Mouse (Mus musculus) lung, postnatal 0 days (tissue): Measurements from ENCODE around the gene Flnc.
A peak's percentile ranks its signal among the peaks of the same experiment; 100 is the strongest.

Source experiments
- CTCF ChIP-seq: IDR thresholded peaks from 2 replicates; pipeline ENCODE4 v1.5.1; 2016; ENCODE audit warnings: antibody characterized with exemption, mild to moderate bottlenecking
- EP300 ChIP-seq: IDR thresholded peaks from 2 replicates; pipeline ENCODE4 v1.6.1; 2016; ENCODE audit warnings: antibody characterized with exemption, mild to moderate bottlenecking, control low read depth

DNA sequence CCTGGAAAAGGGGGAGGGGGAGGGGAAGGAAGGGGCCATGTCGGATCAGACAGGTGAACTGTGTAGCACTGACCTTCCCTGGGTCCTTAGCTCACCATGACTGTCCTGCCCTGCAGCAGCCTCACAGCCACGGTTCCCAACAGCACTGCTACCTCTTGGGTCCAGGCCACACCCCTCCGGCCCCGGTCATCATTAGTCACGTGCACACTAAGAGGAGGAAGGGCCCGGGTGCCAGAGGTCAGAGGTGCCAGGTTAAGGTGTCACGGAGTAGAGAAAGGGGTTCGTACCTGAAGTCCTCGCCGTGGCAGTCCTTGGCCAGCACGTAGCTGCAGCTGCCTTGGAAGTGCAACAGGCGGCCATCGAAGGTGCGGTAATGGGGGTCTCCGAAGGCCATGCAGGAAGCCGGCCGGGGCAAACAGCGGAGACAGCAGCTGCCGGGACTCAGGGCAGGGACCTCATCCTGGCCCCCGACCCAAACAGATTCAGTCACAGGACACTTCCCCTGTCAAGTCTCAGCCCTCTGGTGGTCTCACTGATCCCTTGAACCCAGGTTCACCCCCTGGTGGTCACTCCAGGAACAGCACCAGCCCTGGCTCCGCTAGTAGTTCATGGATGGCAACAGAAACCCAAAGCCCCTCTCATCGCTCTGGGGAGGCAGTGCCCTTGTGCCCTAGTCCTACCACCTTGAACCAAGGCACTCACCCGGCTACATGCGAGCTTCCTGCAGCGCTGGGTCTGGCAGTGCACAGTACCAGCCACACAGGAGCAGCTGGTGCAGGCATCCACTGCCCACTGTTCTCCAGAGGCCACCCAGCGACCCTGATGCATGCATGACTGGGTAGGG is 51.9 kb downstream of the Flnc start:
- TF ChIP-seq CTCF (peak; percentile 96), EP300 (no peak)
